Mouse (Mus musculus) forebrain, embryonic 12.5 days (tissue): Measurements from ENCODE around the gene Agbl4. TPM values are rescaled to one million over a fixed set of nuclear protein-coding genes. Genes with fewer than 3 reads are reported as not detected.
A peak's percentile ranks its signal among the peaks of the same experiment; 100 is the strongest.

Experiments
- ATAC-seq: fragments of 200-750 bp; cut with Nextera tagmentation; 2 replicates; pipeline ENCODE4 v1.8.0; 2017; ENCODE audit warnings: moderate TSS enrichment; ENCODE audit not compliant: low FRiP score
- H3K27ac ChIP-seq: fragments of 300-500 bp; sonication (generic); 2 replicates; pipeline ENCODE4 v1.5.1; 2016; ENCODE audit warnings: mild to moderate bottlenecking
- H3K27me3 ChIP-seq: fragments of 300-500 bp; sonication (generic); 2 replicates; pipeline ENCODE4 v1.6.1; 2016; ENCODE audit warnings: mild to moderate bottlenecking
- H3K36me3 ChIP-seq: fragments of 300-500 bp; sonication (generic); replicated peaks from 2 replicates; pipeline ENCODE4 v1.6.1; 2016; ENCODE audit warnings: mild to moderate bottlenecking
- H3K4me1 ChIP-seq: fragments of 300-500 bp; sonication (generic); 2 replicates; pipeline ENCODE4 v1.6.1; 2016
- H3K4me2 ChIP-seq: fragments of 300-500 bp; sonication (generic); 2 replicates; pipeline ENCODE4 v1.6.1; 2016; ENCODE audit warnings: mild to moderate bottlenecking, moderate library complexity
- H3K4me3 ChIP-seq: fragments of 300-500 bp; sonication (generic); replicated peaks from 2 replicates; pipeline ENCODE4 v1.5.1; 2016; ENCODE audit warnings: mild to moderate bottlenecking
- H3K9ac ChIP-seq: fragments of 300-500 bp; sonication (generic); 2 replicates; pipeline ENCODE4 v1.6.1; 2016; ENCODE audit warnings: mild to moderate bottlenecking
- H3K9me3 ChIP-seq: fragments of 300-500 bp; sonication (generic); 2 replicates; pipeline ENCODE4 v1.6.1; 2016
- WGBS: fragments of 180-500 bp; shearing (Covaris S2); methylation state at CpG from one replicate; pipeline ENCODE4 v1.1.7; 2016; 5-methylcytosine and 5-hydroxymethylcytosine counted together
- polyA plus RNA-seq: library from polyadenylated mRNA; unstranded; fragments of >200 nt; fragmentation: Nextera tagmentation; extraction: Ambion mirVana; gene quantifications from 2 replicates; pipeline ENCODE4 v1.2.1, GENCODE M21; 2016

Gene Agbl4
- polyA plus RNA-seq, 1 experiment from 2014 or later = 1.9 TPM

GRCm38 (mm10) chr4:111683843-111684242 lies 1286.4 kb downstream of the Agbl4 start:
- WGBS = 56% methylated on average over 5 of the region's 5 CpGs
- Histone ChIP-seq H3K27me3 (peaks cover 10% of the 10 kb centered on the region), H3K9ac (no peak overlapping the region), H3K4me3 (no peak overlapping the region), H3K36me3 (no peaks in the 10 kb centered on the region), H3K9me3 (no peaks in the 10 kb centered on the region), H3K27ac (no peak overlapping the region), H3K4me1 (peaks cover 16% of the 10 kb centered on the region), H3K4me2 (no peak overlapping the region)
- no peak for ATAC-seq

GRCm38 (mm10) chr4:111685951-111686350 lies 1288.5 kb downstream of the Agbl4 start:
- no peak overlapping the region for H3K4me3 ChIP-seq
- peaks cover 19% of the 10 kb centered on the region for H3K4me1 ChIP-seq
- H3K27me3 ChIP-seq = peaks cover 19% of the 10 kb centered on the region
- H3K27ac ChIP-seq = no peak overlapping the region
- no peak overlapping the region for H3K9ac ChIP-seq
- 35% methylated on average over 2 of the region's 2 CpGs for WGBS
- H3K9me3 ChIP-seq = no peaks in the 10 kb centered on the region
- H3K4me2 ChIP-seq = no peak overlapping the region
- ATAC-seq = peak; percentile 74
- H3K36me3 ChIP-seq = no peaks in the 10 kb centered on the region

GRCm38 (mm10) chr4:111686951-111687350 lies 1289.5 kb downstream of the Agbl4 start:
- peak; percentile 67; the same call in 1 of the 2 replicates for ATAC-seq
- Histone ChIP-seq H3K9ac (no peak overlapping the region), H3K4me2 (peak overlapping the region; percentile 32), H3K4me1 (peaks cover 24% of the 10 kb centered on the region), H3K27me3 (peaks cover 19% of the 10 kb centered on the region), H3K4me3 (no peak overlapping the region), H3K27ac (no peak overlapping the region), H3K36me3 (no peaks in the 10 kb centered on the region), H3K9me3 (no peaks in the 10 kb centered on the region)
- WGBS = 8% methylated on average over 9 of the region's 9 CpGs

GRCm38 (mm10) chr4:111687613-111688012 lies 1290.2 kb downstream of the Agbl4 start:
- ATAC-seq = peak; percentile 52; the same call in 1 of the 2 replicates
- Histone ChIP-seq H3K27me3 (peaks cover 19% of the 10 kb centered on the region), H3K4me3 (no peak overlapping the region), H3K4me2 (peak overlapping the region; percentile 29), H3K4me1 (peaks cover 24% of the 10 kb centered on the region), H3K9me3 (no peaks in the 10 kb centered on the region), H3K27ac (no peak overlapping the region), H3K36me3 (no peaks in the 10 kb centered on the region), H3K9ac (no peak overlapping the region)
- 11% methylated on average over 6 of the region's 6 CpGs for WGBS

GRCm38 (mm10) chr4:111691057-111691543 lies 1293.6 kb downstream of the Agbl4 start:
- whole genome bisulfite sequencing = 54% methylated on average over 5 of the region's 5 CpGs
- no peak overlapping the region for H3K27ac ChIP-seq
- peak; percentile 50; the same call in 1 of the 2 replicates for ATAC-seq

GRCm38 (mm10) chr4:111701381-111701780 lies 1303.9 kb downstream of the Agbl4 start:
- Histone ChIP-seq H3K9me3 (no peaks in the 10 kb centered on the region), H3K4me1 (no peaks in the 10 kb centered on the region), H3K27me3 (no peaks in the 10 kb centered on the region), H3K27ac (no peak overlapping the region), H3K9ac (no peak overlapping the region), H3K36me3 (no peaks in the 10 kb centered on the region), H3K4me2 (no peak overlapping the region), H3K4me3 (no peak overlapping the region)
- 88% methylated on average over 1 of the region's 1 CpGs for WGBS
- no peak for ATAC-seq

More at GRCm38 (mm10) chr4:111691057-111691543, 1293.6 kb downstream of the Agbl4 start:
- Histone ChIP-seq H3K4me1 (peaks cover 19% of the 10 kb centered on the region), H3K4me3 (no peak overlapping the region), H3K27me3 (peaks cover 19% of the 10 kb centered on the region), H3K9ac (no peak overlapping the region), H3K4me2 (no peak overlapping the region), H3K36me3 (no peaks in the 10 kb centered on the region), H3K9me3 (no peaks in the 10 kb centered on the region)

- no peaks in the 10 kb centered on the region for H3K9me3 ChIP-seq
- H3K4me3 ChIP-seq = no peak overlapping the region
- H3K27ac ChIP-seq = no peak overlapping the region
- no peak overlapping the region for H3K9ac ChIP-seq
- WGBS = 98% methylated on average over 2 of the region's 2 CpGs
- no peak for ATAC-seq
- no peaks in the 10 kb centered on the region for H3K4me1 ChIP-seq
- H3K36me3 ChIP-seq = no peaks in the 10 kb centered on the region
- no peak overlapping the region for H3K4me2 ChIP-seq
- no peaks in the 10 kb centered on the region for H3K27me3 ChIP-seq
These were observed 1306.7 kb downstream of the Agbl4 start for GRCm38 (mm10) chr4:111704126-111704525.

- H3K4me1 ChIP-seq = no peaks in the 10 kb centered on the region
- no peak overlapping the region for H3K27ac ChIP-seq
- no peaks in the 10 kb centered on the region for H3K36me3 ChIP-seq
- no peak for ATAC-seq
- H3K9ac ChIP-seq = no peak overlapping the region
- WGBS = 76% methylated on average over 3 of the region's 3 CpGs
- no peak overlapping the region for H3K4me2 ChIP-seq
- no peaks in the 10 kb centered on the region for H3K27me3 ChIP-seq
- H3K9me3 ChIP-seq = no peaks in the 10 kb centered on the region
- H3K4me3 ChIP-seq = no peak overlapping the region
These were observed 1307.5 kb downstream of the Agbl4 start for GRCm38 (mm10) chr4:111704975-111705374.

Other genes starting within 250 kb of the Agbl4 start
- 185 and 220 TPM in 2 replicates for gene Elavl4, start 45.8 kb upstream of the Agbl4 start, polyA plus RNA-seq